Mouse (Mus musculus) neural tube, embryonic 13.5 days (tissue): Measurements from ENCODE around the gene Rap1a. TPM values are rescaled to one million over a fixed set of nuclear protein-coding genes. Genes with fewer than 3 reads are reported as not detected.

Experiments used
- ATAC-seq: fragments of 200-750 bp; cut with Nextera tagmentation; 2 replicates; pipeline ENCODE4 v1.8.0; 2017; ENCODE audit warnings: low read depth, mild to moderate bottlenecking, moderate TSS enrichment, moderate library complexity
- H3K27ac ChIP-seq: fragments of 300-500 bp; sonication (generic); replicated peaks from 2 replicates; pipeline ENCODE4 v1.5.1; 2015; ENCODE audit warnings: moderate library complexity, mild to moderate bottlenecking, inconsistent platforms
- H3K27me3 ChIP-seq: fragments of 300-500 bp; sonication (generic); 2 replicates; pipeline ENCODE4 v1.6.1; 2015; ENCODE audit warnings: mild to moderate bottlenecking, inconsistent platforms
- H3K36me3 ChIP-seq: fragments of 300-500 bp; sonication (generic); 2 replicates; pipeline ENCODE4 v1.6.1; 2015; ENCODE audit warnings: mild to moderate bottlenecking, inconsistent platforms
- H3K4me1 ChIP-seq: fragments of 300-500 bp; sonication (generic); replicated peaks from 2 replicates; pipeline ENCODE4 v1.6.1; 2015; ENCODE audit warnings: inconsistent platforms
- H3K4me2 ChIP-seq: fragments of 300-500 bp; sonication (generic); 2 replicates; pipeline ENCODE4 v1.6.1; 2015; ENCODE audit warnings: inconsistent platforms, mild to moderate bottlenecking, moderate library complexity
- H3K4me3 ChIP-seq: fragments of 300-500 bp; sonication (generic); 2 replicates; pipeline ENCODE4 v1.5.1; 2015; ENCODE audit warnings: mild to moderate bottlenecking, inconsistent platforms
- H3K9ac ChIP-seq: fragments of 300-500 bp; sonication (generic); 2 replicates; pipeline ENCODE4 v1.6.1; 2015; ENCODE audit warnings: moderate library complexity, mild to moderate bottlenecking, inconsistent platforms
- H3K9me3 ChIP-seq: fragments of 300-500 bp; sonication (generic); 2 replicates; pipeline ENCODE4 v1.6.1; 2016; ENCODE audit warnings: inconsistent platforms
- WGBS: fragments of 180-500 bp; shearing (Covaris S2); methylation state at CpG from one replicate; pipeline ENCODE4 v1.1.7; 2015; 5-methylcytosine and 5-hydroxymethylcytosine counted together
- polyA plus RNA-seq: library from polyadenylated mRNA; unstranded; fragments of >200 nt; fragmentation: Nextera tagmentation; extraction: Ambion mirVana; gene quantifications from 2 replicates; pipeline ENCODE4 v1.2.1, GENCODE M21; 2015

The Rap1a gene
- polyA plus RNA-seq, 1 experiment from 2014 or later, result 92.6 TPM

GRCm38 (mm10) chr3:105799375-105799774 lies 1.8 kb downstream of the Rap1a start:
- Histone ChIP-seq H3K9ac (peak overlapping the region; percentile 31; the same call in 1 of the 2 replicates), H3K4me3 (peak overlapping the region; percentile 84)

GRCm38 (mm10) chr3:105798770-105799169 lies 2.4 kb downstream of the Rap1a start:
- ATAC-seq, result no peak
- peak overlapping the region; percentile 49; the same call in 1 of the 2 replicates for H3K9ac ChIP-seq
- H3K4me3 ChIP-seq, result no peak overlapping the region
- 82% methylated on average over 2 of the region's 2 CpGs for WGBS
- H3K4me2 ChIP-seq, result peak overlapping the region; percentile 87; the same call in 1 of the 2 replicates
- no peak overlapping the region for H3K27ac ChIP-seq
- no peaks in the 10 kb centered on the region for H3K9me3 ChIP-seq
- H3K4me1 ChIP-seq, result peaks cover 37% of the 10 kb centered on the region
- H3K27me3 ChIP-seq, result no peaks in the 10 kb centered on the region
- no peaks in the 10 kb centered on the region for H3K36me3 ChIP-seq

More at GRCm38 (mm10) chr3:105799375-105799774, 1.8 kb downstream of the Rap1a start:
- Histone ChIP-seq H3K4me2 (peak overlapping the region; percentile 87), H3K4me1 (peaks cover 37% of the 10 kb centered on the region), H3K9me3 (no peaks in the 10 kb centered on the region), H3K27ac (no peak overlapping the region), H3K36me3 (no peaks in the 10 kb centered on the region), H3K27me3 (no peaks in the 10 kb centered on the region)
- 80% methylated on average over 4 of the region's 4 CpGs for WGBS
- ATAC-seq, result no peak

- 90% methylated on average over 2 of the region's 2 CpGs for whole genome bisulfite sequencing
- no peak for ATAC-seq
These were observed 3.7 kb downstream of the Rap1a start for GRCm38 (mm10) chr3:105797427-105797826.

GRCm38 (mm10) chr3:105796761-105797160 lies 4.4 kb downstream of the Rap1a start:
- no peak overlapping the region for H3K4me3 ChIP-seq
- H3K36me3 ChIP-seq, result no peaks in the 10 kb centered on the region
- no peak overlapping the region for H3K4me2 ChIP-seq
- H3K4me1 ChIP-seq, result peaks cover 37% of the 10 kb centered on the region
- WGBS, result 81% methylated on average over 4 of the region's 4 CpGs
- no peak for ATAC-seq
- H3K9ac ChIP-seq, result no peak overlapping the region
- 0 out of 2 replicates have a peak, but pooled peaks cover 3% of the 10 kb centered on the region for H3K9me3 ChIP-seq
- H3K27me3 ChIP-seq, result no peaks in the 10 kb centered on the region
- no peak overlapping the region for H3K27ac ChIP-seq

More at GRCm38 (mm10) chr3:105797427-105797826, 3.7 kb downstream of the Rap1a start:
- Histone ChIP-seq H3K4me1 (peaks cover 37% of the 10 kb centered on the region), H3K27ac (no peak overlapping the region), H3K36me3 (no peaks in the 10 kb centered on the region), H3K27me3 (no peaks in the 10 kb centered on the region), H3K9me3 (0 out of 2 replicates have a peak, but pooled peaks cover under 1% of the 10 kb centered on the region), H3K9ac (no peak overlapping the region), H3K4me2 (no peak overlapping the region), H3K4me3 (no peak overlapping the region)

GRCm38 (mm10) chr3:105794309-105794708 lies 6.8 kb downstream of the Rap1a start:
- 83% methylated on average over 1 of the region's 1 CpGs for WGBS
- H3K27ac ChIP-seq, result no peak overlapping the region

GRCm38 (mm10) chr3:105792309-105792708 lies 8.8 kb downstream of the Rap1a start:
- Histone ChIP-seq H3K4me2 (no peak overlapping the region), H3K9me3 (0 out of 2 replicates have a peak, but pooled peaks cover 3% of the 10 kb centered on the region), H3K4me1 (0 out of 2 replicates have a peak, but pooled peaks cover 3% of the 10 kb centered on the region), H3K27me3 (no peaks in the 10 kb centered on the region), H3K36me3 (peaks cover 12% of the 10 kb centered on the region), H3K9ac (no peak overlapping the region), H3K27ac (no peak overlapping the region), H3K4me3 (no peak overlapping the region)
- ATAC-seq, result no peak
- 94% methylated on average over 7 of the region's 7 CpGs for WGBS

More at GRCm38 (mm10) chr3:105794309-105794708, 6.8 kb downstream of the Rap1a start:
- Histone ChIP-seq H3K9me3 (0 out of 2 replicates have a peak, but pooled peaks cover 3% of the 10 kb centered on the region), H3K4me2 (no peak overlapping the region), H3K36me3 (no peaks in the 10 kb centered on the region), H3K4me3 (no peak overlapping the region), H3K4me1 (peaks cover 20% of the 10 kb centered on the region), H3K27me3 (no peaks in the 10 kb centered on the region), H3K9ac (no peak overlapping the region)
- no peak for ATAC-seq

- Histone ChIP-seq H3K9ac (no peak overlapping the region), H3K9me3 (0 out of 2 replicates have a peak, but pooled peaks cover 3% of the 10 kb centered on the region), H3K4me3 (no peak overlapping the region), H3K4me2 (no peak overlapping the region), H3K4me1 (no peaks in the 10 kb centered on the region), H3K27ac (no peak overlapping the region), H3K36me3 (peaks cover 14% of the 10 kb centered on the region), H3K27me3 (no peaks in the 10 kb centered on the region)
- ATAC-seq, result no peak
- 95% methylated on average over 2 of the region's 2 CpGs for WGBS
These were observed 10.0 kb downstream of the Rap1a start for GRCm38 (mm10) chr3:105791129-105791528.

- Histone ChIP-seq H3K4me2 (no peak overlapping the region), H3K4me3 (no peak overlapping the region), H3K27me3 (no peaks in the 10 kb centered on the region), H3K36me3 (peaks cover 14% of the 10 kb centered on the region), H3K4me1 (no peaks in the 10 kb centered on the region), H3K27ac (no peak overlapping the region), H3K9ac (no peak overlapping the region), H3K9me3 (0 out of 2 replicates have a peak, but pooled peaks cover 3% of the 10 kb centered on the region)
- 95% methylated on average over 1 of the region's 1 CpGs for WGBS
- ATAC-seq, result no peak
These were observed 10.8 kb downstream of the Rap1a start for GRCm38 (mm10) chr3:105790338-105790737.

- H3K9me3 ChIP-seq, result 0 out of 2 replicates have a peak, but pooled peaks cover 3% of the 10 kb centered on the region
- H3K4me2 ChIP-seq, result no peak overlapping the region
- WGBS, result 95% methylated on average over 1 of the region's 1 CpGs
- no peak overlapping the region for H3K27ac ChIP-seq
- H3K4me3 ChIP-seq, result no peak overlapping the region
- H3K9ac ChIP-seq, result no peak overlapping the region
- H3K4me1 ChIP-seq, result no peaks in the 10 kb centered on the region
- no peak for ATAC-seq
- no peaks in the 10 kb centered on the region for H3K27me3 ChIP-seq
- peaks cover 14% of the 10 kb centered on the region for H3K36me3 ChIP-seq
These were observed 11.4 kb downstream of the Rap1a start for GRCm38 (mm10) chr3:105789776-105790175.

- no peak for ATAC-seq
These were observed 13.8 kb downstream of the Rap1a start for GRCm38 (mm10) chr3:105787328-105787727.

GRCm38 (mm10) chr3:105785865-105786264 lies 15.3 kb downstream of the Rap1a start:
- Histone ChIP-seq H3K9me3 (no peaks in the 10 kb centered on the region), H3K27me3 (no peaks in the 10 kb centered on the region), H3K9ac (no peak overlapping the region), H3K36me3 (peaks cover 14% of the 10 kb centered on the region), H3K4me3 (no peak overlapping the region), H3K4me2 (no peak overlapping the region), H3K27ac (no peak overlapping the region), H3K4me1 (peaks cover 16% of the 10 kb centered on the region; the same call in 1 of the 2 replicates)
- ATAC-seq, result no peak

More at GRCm38 (mm10) chr3:105787328-105787727, 13.8 kb downstream of the Rap1a start:
- 95% methylated on average over 3 of the region's 3 CpGs for WGBS
- Histone ChIP-seq H3K4me1 (peaks cover 13% of the 10 kb centered on the region; the same call in 1 of the 2 replicates), H3K4me3 (no peak overlapping the region), H3K4me2 (no peak overlapping the region), H3K9me3 (0 out of 2 replicates have a peak, but pooled peaks cover 1% of the 10 kb centered on the region), H3K36me3 (peaks cover 14% of the 10 kb centered on the region), H3K9ac (no peak overlapping the region), H3K27ac (no peak overlapping the region), H3K27me3 (no peaks in the 10 kb centered on the region)

GRCm38 (mm10) chr3:105783809-105784208 lies 17.3 kb downstream of the Rap1a start:
- Histone ChIP-seq H3K27ac (no peak overlapping the region), H3K9me3 (no peaks in the 10 kb centered on the region), H3K9ac (no peak overlapping the region), H3K4me1 (peaks cover 17% of the 10 kb centered on the region; the same call in 1 of the 2 replicates), H3K36me3 (peaks cover 11% of the 10 kb centered on the region), H3K4me3 (no peak overlapping the region), H3K27me3 (no peaks in the 10 kb centered on the region), H3K4me2 (no peak overlapping the region)
- WGBS, result 22% methylated on average over 1 of the region's 1 CpGs
- no peak for ATAC-seq
